Mouse (Mus musculus) adrenal gland, adult 2 months (tissue): ENCODE results near the gene Naip2. TPM values are rescaled to one million over a fixed set of nuclear protein-coding genes. Genes with fewer than 3 reads are reported as not detected.

ENCODE experiments used
- DNase-seq: peaks from one replicate; pipeline ENCODE4 v3.0.0; 2021
- polyA plus RNA-seq: library from polyadenylated mRNA; depleted of rRNA; stranded (reverse); fragments of >200 nt; gene quantifications from 2 replicates; pipeline ENCODE4 v1.2.3, GENCODE M21; 2012; rRNA removed
- total RNA-seq, 2 experiments: library from RNA; stranded (reverse); gene quantifications; 2 replicates each; pipeline ENCODE4 v1.2.3; 2021

Gene Naip2
- total and polyA plus RNA-seq, 3 experiments: 0.55 to 2.1 (median 1.8) TPM

DNA sequence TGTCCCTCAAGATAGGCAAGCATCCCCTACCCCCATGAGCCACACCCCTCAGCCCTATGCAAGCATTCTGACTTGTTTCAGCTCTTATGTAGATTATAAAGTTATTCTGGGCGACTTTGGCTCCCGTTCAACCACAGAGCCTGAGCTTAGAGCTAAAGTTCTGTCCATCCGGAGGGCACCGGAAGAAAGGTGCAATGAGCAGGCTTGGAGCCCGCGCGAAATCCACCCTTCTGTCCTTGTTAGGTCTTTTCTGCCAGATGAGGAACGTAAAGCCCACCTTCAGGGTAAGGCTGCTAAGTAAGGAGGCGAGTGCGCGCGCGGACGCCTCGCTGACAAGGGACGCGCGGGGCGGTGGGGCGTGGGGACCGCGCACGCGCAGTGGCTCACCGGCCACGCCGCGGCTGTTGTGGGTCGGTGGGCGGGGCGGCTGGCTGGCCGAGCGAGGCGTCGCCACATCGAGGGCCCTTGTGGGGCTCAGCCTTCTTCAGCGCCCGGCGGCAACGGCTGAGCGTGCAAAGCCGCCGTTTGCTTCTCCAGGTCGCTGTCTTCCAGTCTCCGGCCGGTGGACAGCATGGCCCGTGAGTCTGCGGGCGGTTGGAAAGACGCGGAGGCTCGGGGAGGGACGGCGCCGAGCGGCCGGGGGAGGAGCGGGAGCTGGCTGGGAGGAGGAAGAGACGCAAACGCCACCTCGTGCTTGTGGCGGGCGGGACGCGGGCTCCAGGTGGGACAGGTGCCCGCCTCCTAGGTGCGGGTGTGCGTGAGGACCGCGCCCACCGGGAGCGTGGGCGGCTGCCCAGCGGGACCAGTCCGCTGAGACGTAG, 94.0 kb downstream of the Naip2 start, which contains the start of gene Serf1:
Serf1 (plus strand) TSS at position 361 of the 821 bp plus-strand sequence.
- DNase-seq: peak; percentile 92

GRCm38 (mm10) chr13:100103748-100104254, 98.1 kb downstream of the Naip2 start, which contains the start of gene Bdp1:
Gene Bdp1, minus strand, starts transcription at chr13:100104070.
- peak; percentile 96 for DNase-seq

DNA sequence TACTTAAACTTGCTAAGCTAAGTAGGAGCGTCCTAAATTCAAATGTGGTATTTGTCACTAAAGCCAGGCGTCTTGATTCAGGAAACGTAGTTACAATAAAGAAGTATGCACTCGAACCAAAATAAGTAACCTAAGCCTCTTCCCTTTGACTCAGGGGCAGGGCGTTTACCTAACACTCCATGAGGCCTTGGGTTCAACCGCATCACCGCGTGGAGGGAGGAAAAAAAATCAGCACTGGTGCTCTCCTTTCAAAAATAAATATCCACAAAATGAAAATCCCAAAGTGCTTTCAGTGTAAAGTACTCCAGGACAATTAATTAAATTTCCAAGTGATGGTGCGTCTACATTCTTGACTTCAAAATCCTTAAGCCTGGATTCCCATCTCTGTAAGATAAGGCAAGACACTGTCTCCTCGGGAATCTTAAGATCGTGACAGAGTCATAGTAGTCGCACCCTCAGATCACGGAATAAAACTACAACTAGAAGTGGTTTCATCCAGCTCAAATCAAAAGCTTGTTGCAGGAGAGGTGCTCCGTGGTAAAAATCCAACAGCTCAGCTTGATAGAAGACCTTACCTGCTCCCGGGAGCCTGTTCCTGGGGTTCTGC, 98.7 kb downstream of the Naip2 start:
- DNase-seq: no peak

DNA sequence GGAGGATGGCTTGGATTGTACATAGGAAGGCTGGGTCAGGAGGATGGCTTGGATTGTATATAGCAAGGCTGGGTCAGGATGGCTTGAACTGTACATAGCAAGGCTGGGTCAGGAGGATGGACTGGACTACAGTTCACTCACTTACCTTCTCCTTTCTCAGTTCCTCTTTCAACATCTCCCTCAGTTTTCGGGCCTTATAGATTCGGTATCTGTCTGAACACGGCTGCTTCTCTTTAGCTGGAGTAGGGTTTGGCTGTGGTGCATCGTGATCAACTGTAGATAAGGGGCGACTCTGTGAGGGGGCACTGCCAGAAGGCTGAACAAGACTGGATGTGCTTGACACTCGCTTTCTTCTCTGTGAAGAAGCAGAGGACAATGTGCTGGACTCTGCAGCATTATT, 103.1 kb downstream of the Naip2 start:
- no peak for DNase-seq

Other genes starting within 250 kb of the Naip2 start
- 10 to 100 TPM; 66.6 to 87.3 TPM for gene Mccc2, start 186.5 kb downstream of the Naip2 start, total RNA-seq
- gene Mccc2, start 186.5 kb downstream of the Naip2 start, polyA plus RNA-seq: 63.3 and 72.2 TPM in 2 replicates
- gene Bdp1, start 98.0 kb downstream of the Naip2 start, total RNA-seq: 10 to 100 TPM; 17.3 to 45.7 TPM
- 0.73 and 1.3 TPM in 2 replicates for gene Bdp1, start 98.0 kb downstream of the Naip2 start, polyA plus RNA-seq
- 10 to 100 TPM; 12.4 to 31.1 TPM for gene Serf1, start 94.1 kb downstream of the Naip2 start, total RNA-seq
- 11.7 and 24.1 TPM in 2 replicates for gene Serf1, start 94.1 kb downstream of the Naip2 start, polyA plus RNA-seq
- 10 to 100 TPM; 34.5 to 39.6 TPM for gene Smn1, start 77.2 kb downstream of the Naip2 start, total RNA-seq
- 8.7 and 13.3 TPM in 2 replicates for gene Smn1, start 77.2 kb downstream of the Naip2 start, polyA plus RNA-seq
- 1 to 10 TPM; 1.1 to 7.7 TPM for gene Naip5, start 44.2 kb upstream of the Naip2 start, total RNA-seq
- gene Naip5, start 44.2 kb upstream of the Naip2 start, polyA plus RNA-seq: 2.4 and 4.6 TPM in 2 replicates
- under 1 TPM; 0.24 to 0.37 TPM for gene Naip6, start 115.6 kb upstream of the Naip2 start, total RNA-seq
- 0.19 and 0.28 TPM in 2 replicates for gene Naip6, start 115.6 kb upstream of the Naip2 start, polyA plus RNA-seq